Mouse (Mus musculus) frontal cortex, adult (tissue): ENCODE data around the gene Ppp1r37.
A peak's percentile ranks its signal among the peaks of the same experiment; 100 is the strongest.

Experiments
- ATAC-seq: cut with Nextera tagmentation; 2 replicates; pipeline ENCODE4 v1.9.2; 2017; ENCODE audit warnings: mild to moderate bottlenecking, moderate library complexity, mixed read lengths; ENCODE audit not compliant: low TSS enrichment

Gene Ppp1r37

DNA sequence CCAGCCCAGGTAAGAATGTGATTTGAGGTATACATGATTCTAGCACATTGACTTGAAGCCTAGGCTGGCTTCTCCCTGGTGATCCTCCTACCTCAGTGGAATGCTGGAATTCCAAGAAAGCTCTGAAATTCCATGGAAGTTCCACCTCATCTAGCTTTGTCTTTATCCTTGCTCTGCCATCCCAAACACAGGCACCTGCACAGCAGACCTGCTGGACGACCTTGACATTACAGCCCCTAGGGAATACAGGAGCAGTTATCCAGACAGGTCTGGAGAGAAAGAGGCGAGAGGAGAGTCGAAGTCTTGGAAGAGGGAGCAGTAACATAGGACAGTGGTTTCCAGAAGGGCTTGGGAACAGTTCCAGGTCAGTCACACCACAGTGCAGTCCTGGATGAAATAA lies 6.8 kb upstream of the Ppp1r37 start:
- ATAC-seq = no peak

DNA sequence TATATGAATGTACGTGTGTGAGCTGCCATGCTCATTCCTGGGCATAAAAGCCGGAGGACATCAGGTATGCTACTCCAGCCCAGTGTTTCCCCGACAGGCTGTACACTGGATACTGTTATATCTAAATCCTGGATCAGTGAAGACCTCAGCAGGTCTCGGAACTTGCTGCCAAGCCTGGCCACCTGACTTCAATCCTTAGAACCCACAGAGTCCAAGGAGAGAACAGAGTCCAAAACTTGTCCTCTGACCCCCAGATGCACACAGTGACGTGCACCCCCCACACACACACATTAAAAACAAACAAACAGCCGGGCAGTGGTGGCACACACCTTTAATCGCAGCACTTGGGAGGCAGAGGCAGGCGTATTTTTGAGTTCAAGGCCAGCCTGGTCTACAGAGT lies 4.5 kb upstream of the Ppp1r37 start:
- ATAC-seq = no peak

DNA sequence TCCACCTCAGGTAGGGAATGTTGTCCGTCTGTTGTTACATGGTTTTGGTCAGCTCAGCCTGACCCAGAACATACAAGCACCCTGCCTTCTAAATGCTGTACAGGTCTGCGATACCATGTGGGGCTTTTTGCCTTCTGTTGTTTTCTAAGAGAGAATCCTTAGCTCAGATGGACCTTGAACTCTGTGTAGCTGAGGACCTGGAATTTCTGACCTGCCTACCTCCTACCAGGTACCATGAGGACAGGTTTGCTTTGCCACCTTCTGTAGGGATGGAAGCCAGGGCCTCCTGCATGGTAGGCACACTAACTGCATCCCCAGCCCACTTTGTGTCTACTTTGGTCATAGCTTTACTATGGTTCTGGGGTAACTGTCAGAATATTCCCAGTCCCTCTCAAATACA lies 2.9 kb upstream of the Ppp1r37 start:
- ATAC-seq = no peak

DNA sequence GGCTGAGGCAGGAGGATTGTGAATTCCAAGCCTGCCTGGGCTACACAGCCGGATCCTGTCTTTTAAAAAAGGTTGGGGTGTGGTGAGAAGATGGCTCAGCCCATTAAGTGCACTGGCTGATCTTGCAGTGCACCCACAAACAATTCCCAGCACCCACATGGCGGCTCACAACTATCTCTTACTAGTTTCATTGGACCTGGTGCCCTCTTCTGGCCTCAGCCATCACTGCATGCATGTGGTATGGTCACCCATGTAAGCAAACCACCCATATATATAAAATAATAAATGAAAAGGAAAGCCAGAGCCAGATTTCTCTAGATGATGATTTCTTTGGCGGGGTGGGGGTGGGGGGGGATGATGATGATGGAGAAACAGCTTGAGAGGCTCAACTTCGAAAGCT lies 1.6 kb upstream of the Ppp1r37 start:
- ATAC-seq = no peak

DNA sequence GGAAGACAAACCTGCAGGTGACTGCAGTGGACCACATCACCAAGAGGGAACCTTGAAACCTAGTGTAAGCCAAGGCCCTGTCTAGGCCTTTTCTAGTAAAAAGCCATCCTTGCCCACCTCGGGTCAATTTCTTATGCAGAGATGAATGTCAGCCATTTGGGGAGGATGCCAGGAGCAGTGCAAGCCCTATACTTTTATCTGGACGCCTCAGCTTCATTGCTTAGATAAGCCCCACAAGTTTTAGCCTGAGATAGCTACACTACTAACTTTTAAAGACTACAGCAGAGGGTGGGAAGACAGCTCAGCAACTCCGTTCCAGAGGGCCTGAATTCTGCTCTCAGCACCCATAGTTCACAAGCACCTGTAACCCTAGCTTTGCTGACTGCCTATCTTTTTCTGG lies 1.0 kb upstream of the Ppp1r37 start:
- ATAC-seq = no peak

DNA sequence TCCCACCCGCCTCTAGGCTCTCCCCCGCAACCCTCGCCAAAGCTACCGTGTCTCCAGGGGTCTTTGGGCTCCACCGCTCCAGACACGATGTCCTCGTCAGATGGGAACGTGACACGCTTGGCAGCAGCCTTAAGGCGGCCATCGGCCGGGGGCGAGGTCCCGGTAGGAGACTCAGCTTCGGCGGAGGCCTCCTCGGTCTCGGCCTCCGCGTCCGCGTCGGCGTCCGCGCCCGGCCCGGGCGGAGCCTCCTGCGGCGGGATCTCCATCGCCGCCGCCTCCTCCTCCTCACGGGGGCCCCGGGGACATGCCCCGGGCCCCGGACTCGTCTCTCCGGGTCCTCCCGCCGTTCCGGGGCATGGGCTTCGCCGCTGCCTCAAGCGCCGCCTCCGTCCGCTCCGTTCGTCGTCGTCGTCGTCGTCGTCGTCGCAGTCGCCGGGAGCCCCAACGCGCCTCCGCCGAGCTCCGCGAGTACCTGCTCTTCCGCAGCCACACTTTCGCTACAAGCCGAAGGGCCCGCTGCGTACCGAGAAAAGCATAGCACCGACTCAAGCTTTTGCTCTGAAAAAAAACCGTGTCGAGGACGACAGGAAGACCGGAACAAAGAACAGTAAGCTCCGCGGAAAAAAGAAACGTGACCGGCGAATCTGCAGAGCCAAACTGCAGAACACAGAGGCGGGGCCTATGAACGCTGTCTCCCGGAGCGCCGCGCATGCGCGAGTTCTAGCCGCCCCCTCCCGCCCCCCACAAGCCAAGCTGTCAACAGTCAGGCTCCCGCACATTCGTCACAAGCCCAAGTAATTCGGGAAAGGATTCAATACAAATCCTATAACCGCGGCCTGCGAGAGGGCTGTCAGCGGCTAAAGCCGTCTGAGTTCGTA lies 872 bp downstream of the Ppp1r37 start:
- peak; percentile 71 for ATAC-seq

DNA sequence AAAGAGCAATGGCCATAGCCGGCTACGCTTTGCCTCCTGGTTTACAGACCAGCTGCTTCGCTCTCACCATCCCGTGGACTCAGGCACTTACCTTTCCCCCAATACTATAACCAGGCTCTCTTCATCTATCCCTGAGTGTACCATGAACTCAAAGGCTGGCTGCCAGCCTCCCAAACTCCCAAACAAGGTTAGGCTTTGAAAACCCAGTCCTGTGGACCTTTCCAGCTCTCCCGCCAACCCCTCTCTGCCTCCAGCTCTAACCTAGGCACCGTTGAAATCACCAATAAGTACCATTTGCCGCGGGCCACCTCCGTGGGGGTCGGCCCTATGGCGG lies 1.5 kb downstream of the Ppp1r37 start:
- ATAC-seq = 0 out of 2 replicates have a peak, but pooled peaks have one; percentile 2

DNA sequence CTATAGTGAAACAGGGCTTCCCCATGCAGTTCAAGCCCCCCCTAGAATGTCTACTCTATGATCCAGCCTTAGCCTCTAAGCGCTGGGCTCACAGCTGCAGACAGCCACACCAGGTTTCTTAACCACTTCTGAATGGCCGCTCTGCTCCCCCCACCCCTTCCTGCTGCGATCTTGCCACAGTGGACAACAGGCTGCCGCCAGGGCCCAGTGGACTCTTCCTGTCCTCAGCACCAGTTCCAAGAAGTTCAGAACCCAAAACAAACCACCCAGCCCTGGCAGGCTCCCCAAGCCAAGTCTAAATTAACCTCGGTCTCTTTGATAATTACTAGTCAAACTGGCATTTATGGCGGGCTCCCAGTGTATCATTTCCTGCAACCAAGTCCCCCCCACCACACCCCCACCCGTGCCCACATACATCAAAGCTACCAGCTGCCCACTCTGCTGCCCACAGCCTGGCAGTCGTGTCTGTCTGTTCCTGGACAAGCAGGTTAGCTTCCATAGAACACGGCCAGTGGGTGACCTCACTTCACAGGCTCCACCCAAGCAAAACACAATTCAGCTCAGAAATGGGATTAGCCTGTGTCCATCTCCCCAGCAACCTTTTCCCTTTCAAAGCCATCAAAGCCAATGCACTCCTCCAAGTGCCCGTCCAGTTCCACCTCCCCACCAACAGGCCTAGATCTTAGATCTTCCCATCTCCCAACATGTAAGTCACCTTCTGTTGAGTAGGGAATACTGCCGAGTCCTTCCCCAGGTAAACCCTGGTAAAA lies 2.2 kb downstream of the Ppp1r37 start:
- ATAC-seq = no peak

DNA sequence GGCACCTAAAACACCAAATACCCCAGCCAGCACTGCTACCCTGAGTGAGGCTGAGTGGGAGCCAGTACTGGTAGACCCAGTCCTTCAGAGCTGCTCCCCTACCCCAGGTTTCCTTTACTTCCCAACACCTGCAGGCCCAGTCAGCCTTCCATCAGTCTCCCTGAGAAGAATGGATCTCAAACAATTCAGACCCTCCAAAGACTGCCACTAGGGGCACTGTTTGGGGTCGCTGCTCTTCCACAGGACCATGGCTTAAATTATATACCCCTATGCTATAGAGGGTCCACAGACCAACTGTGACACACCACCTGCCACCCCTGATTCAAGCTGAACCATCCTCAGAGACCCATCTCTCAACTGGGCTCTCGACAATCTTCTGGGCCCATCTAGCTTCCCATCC lies 3.9 kb downstream of the Ppp1r37 start:
- ATAC-seq = no peak

DNA sequence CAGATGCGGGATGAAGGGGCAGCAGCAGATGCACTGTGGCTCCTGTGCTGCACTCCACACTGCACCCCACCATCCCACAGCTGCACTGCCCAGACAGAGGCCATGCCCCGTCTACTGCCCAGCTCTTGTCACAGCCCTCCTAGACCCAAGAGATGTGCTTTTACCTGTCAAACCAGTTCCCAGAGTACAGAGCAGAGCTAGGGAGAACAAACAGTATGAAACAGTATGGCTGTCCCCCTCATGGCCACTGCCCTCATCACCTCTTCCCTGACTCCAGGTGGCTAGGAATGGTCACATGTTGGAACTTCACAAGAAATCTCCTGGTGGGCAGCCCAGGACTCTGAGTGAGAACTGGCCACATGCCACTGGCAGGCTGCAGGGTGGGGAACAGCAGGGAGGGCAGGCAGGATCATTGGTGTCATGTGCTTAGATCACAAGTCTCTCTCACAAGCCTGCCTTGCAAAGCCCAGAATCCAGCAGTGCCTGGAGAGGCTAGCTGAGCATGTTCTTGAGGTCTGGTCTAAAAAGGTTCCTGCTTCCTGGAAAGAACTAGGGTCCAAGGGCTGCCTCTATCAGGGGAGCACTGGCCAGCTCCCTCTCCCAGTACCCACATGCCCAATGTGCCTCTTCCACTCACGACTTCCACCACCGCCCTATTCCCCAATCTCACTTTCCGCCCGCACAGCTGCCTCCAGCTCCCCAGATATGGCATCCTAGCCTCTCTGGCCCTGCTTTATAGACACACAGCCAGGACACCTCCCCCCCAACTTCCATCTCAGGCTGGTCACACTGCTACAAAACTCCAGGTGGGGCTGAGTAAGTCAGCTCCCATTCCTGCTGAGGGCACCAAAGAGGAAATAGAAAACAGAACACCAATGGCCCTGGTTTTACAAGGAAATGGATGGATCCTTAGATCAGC lies 4.6 kb downstream of the Ppp1r37 start:
- peak; percentile 4; the same call in 1 of the 2 replicates for ATAC-seq

DNA sequence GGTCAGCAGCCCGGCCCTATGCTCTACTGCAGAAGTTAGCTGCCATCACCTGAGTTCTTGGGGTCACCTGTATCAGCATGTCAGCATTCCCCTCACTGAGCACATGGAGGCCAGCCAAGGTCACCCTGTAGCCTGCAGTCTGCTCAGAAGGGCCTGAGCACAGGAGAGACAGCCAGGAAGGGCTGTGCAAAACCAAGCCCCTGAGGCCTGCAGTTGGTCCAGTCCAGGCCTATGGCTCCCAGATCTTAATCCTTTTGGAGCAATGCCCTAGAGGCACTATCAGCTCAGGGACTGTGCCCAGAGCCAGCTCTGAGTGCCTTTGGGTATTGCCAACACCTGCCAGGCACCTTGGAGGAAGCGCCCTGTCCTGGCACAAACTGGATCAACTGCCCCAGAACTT lies 5.8 kb downstream of the Ppp1r37 start:
- no peak for ATAC-seq

DNA sequence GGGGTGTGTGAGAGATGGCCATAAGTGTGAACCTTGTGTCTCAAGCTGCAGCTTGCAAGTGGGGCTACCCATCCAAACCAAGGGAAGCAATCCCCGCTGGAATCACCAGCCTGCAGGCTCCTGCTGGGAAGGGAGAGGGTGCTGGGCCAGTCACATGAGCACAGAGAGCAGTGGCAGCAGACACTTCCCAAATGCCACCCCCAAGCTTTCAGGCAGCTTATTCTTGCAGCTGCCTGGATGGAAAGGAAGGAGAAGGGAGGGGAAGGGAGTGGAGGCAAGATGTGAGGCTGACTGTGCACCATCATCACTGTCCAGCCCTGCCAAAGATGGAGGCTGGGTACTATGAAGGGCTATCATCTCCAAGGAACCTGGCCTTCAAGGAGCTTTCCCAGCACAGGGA lies 8.7 kb downstream of the Ppp1r37 start:
- peak; percentile 93 for ATAC-seq

DNA sequence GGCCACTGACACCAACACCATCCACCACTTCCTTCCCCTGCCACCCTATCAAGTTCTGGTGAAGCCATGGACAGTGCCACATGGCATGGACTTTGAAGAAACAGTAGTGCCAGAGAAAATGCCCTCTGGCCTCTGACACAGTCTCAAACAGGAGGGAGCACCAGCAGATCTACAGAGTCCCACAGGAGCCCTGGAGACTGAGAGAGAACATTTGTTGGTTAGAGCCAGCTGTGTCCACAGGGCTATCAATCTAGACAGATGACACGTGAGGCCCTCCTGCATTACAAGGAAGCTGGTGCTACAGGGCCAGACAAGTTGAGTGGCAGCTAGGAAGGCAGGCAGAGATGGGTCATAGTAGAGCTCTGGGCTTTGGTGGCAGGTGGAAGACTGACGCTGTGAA lies 10.4 kb downstream of the Ppp1r37 start:
- ATAC-seq = no peak

DNA sequence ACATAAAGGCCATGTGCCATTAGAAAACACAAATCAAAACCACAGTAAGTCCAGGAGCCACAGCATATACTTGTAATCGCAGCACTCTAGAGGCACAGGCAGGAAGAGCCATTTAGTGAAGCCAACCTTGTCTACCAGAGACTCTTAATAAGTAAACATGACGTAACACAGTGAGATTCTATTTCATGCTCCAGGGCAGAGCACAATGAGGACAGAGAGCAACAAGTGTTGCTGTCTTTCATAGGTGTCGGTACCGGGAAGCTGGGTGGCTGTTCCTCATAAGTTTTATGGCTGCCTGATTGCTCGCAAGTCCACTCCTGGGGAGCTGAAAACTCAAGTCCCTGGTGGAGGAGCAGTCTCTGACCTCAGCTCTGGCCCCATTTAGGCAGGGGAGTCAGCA lies 11.2 kb downstream of the Ppp1r37 start:
- no peak for ATAC-seq

DNA sequence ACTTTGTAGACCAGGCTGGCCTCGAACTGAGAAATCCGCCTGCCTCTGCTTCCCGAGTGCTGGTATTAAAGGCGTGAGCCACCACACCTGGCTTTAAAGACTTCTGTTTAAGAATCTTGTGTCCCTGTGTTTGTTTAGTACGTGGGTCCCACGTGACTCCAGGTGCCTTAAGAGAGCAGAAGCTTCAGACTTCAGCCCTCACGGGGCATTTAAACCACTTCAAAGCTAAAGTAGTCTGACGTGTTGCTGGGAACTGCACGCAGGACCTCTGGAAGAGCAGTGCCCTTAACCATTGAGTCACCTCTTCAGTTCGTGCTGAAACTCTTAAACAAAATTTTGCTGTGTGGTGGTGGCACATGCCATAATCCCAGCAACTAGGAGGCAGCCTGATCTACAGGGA lies 13.5 kb downstream of the Ppp1r37 start:
- ATAC-seq = no peak

DNA sequence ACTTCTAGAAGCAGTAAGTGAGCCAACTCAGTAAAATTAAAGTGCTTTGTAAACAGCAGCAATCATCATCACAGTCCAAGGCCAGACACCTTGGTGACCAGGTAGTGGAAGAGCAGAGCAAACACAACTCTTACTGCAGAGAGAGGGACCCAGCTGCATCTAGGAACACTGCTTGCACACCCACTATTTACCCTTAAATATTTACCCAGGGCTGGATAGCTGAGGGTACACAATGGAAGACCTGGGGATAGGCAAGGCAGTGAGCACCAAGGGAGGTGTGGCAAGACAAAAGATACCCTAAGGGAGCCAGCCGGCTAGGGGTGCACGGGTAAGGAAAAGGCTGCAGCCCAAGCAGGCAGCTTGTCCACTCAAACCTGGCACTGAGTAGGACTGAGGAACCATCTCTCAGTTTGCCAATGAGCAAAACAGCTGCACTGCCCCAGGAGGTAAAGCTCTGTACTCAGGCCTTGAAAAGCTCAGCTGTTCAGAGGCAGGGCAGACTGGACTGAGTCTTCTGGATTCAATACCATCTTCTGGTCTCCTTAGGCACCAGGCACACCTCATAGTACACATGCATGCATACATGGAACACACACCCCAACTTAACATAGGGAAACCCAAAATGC lies 15.4 kb downstream of the Ppp1r37 start:
- no peak for ATAC-seq

DNA sequence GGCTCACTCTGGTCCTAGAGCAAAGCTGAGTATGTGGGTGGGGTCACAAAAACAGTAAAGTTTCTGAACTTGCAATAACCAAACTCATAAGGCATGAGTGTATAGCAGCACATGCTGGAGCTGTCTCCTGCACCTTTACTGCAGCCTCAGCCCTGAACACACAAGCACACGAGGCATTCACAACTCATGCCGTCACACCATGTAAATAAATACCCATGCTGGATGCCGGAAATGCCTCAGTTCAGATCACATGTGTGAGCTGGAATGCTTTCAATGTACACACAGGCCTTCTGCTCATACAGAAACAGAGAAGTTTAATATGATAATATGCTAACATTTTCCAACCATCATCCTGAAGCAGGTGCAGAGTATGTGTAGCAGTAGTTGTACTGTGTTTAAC lies 16.9 kb downstream of the Ppp1r37 start:
- no peak for ATAC-seq

DNA sequence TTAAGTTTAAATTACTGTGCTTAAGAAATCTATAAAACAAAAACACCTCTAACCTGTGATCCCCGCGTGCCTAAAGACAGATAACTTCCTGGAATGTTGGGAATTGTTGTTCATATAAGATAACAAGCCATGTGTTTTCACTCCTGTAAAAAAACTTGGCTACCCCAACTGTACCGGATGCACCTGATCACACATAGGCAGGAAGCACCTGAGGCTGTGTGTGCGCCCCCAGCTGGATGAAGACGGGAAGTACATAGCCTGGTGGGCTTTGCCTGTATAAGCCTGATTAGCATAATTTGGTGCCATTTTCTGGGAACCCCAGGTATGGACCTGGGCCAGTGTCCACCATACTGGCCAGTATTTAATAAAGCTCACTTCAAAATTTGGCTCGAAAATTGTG lies 19.3 kb downstream of the Ppp1r37 start:
- no peak for ATAC-seq

DNA sequence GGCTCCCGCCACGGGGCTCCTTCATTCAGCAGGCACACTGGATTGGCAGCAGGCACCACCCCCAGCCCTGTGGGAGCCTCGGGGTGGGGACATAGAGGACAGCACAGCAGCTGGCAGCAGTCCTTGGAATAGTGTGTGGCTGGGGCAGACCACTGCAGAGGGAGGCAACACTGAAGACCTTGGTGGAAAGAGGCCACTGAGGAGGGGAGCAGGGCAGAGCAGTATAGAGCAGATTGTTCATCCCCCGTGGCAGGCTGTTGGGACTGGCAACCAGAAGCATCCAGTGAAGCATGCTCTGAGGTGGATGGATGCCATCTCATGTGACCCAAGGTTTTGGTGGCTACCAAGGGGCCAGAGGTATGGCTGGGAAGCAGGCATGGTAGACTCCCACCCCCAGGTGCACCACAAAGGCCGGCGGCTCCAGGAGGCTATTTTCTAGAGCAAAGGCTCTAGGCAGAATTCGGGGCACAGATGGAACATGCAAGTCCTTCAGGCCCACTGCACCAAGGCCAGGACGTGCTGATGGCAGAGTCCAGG lies 20.7 kb downstream of the Ppp1r37 start:
- ATAC-seq = peak; percentile 70; the same call in 1 of the 2 replicates

DNA sequence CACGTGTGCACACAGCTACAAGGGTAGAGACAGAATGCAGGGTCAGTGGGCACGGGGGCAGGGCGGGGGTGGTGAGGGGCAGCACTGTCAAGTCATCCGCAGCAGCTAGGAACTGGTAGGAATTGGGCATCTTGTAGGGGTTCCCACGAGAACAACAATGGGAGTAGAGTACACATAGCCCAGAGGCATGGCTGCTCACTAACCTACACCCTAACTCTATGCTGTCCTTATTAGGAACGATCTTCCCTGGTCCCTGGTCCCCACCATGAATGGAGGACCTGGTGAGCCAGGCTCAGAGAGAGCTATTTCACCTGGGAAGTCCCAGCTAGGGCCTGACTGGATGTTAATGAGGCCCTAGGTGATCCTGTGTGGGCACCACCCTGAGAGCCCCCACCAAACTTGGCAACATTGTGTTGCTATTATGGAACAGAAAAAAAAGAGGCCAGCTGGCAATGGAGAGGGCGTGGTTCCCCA lies 21.2 kb downstream of the Ppp1r37 start:
- ATAC-seq = no peak
